Mouse (Mus musculus) MN1 (cell line): Measurements from ENCODE around the gene Slc41a1.

ENCODE experiments used
- DNase-seq: peaks from one replicate; pipeline ENCODE4 v3.0.0-alpha.2; 2016; ENCODE audit warnings: low spot score

Gene Slc41a1

GRCm38 (mm10) chr1:131886641-131887040, 59.3 kb downstream of the Slc41a1 start:
- DNase-seq = no peak

- DNase-seq = no peak
Observed at GRCm38 (mm10) chr1:131890043-131890658, 62.9 kb downstream of the Slc41a1 start.

- DNase-seq = no peak
Observed at GRCm38 (mm10) chr1:131891436-131891835, 64.1 kb downstream of the Slc41a1 start.
